Mouse (Mus musculus) spleen, embryonic (tissue): Measurements from ENCODE around the gene Atp6v0b.

Source experiments
- CTCF ChIA-PET: fragments of 350-600 bp; sonication (Branson Sonifier 250); formaldehyde crosslinking; loops from one replicate; lab custom pipeline; 2022; lab: Charles Lee

Atp6v0b gene

GRCm38 (mm10) chr4:117872471-117872886 is 14.7 kb downstream of the Atp6v0b start, which contains the start of gene Ccdc24:
Ccdc24 (minus strand) TSS chr4:117872557.
- CTCF ChIA-PET = no interaction called here

DNA sequence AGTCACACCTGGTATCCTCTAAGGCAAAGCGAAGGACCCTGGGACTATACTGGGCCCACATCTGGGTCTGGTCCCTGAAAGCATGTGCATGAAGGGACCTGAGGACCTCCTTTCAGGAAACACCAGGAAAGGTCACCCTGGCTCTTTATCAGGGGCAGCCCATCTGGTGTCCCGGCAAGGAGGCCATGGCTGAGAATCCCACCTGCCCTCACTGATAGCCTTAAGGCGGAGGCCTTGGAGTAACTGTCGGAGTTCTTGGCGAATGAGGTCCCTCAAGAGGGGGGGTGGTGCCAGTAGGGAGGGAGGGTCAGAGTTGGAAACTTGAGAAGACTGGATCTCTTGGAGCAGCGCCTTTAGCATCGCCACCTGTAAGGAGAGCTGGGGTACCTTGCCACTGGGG is 15.3 kb downstream of the Atp6v0b start:
- CTCF ChIA-PET = no interaction called here

DNA sequence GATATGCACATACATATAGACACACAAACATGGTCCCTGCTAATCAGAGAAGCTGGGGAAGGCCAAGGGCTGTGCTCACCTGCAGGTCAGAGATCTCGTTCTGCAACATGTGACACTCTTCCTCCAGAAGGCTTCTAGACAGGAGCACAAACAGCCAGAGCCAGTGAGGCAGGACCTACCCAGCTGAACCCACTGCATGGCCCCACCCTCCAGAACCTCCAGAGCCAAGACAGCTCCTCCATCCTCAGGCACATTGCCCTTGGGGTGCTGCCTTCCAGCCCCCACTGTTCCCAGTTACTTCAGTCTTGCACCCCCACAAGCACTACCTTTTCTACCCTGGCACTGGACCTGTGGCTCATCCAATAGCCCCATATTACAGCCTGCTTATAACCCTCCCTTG is 16.7 kb downstream of the Atp6v0b start:
- CTCF ChIA-PET = no interaction called here

GRCm38 (mm10) chr4:117869317-117869716 is 17.8 kb downstream of the Atp6v0b start:
- CTCF ChIA-PET = interaction anchor here (0.6 kb wide), 1 partner anchor 57 kb away, joined by 3 read pairs; no protein-coding TSS in a partner anchor

- CTCF ChIA-PET = no interaction called here
Observed at GRCm38 (mm10) chr4:117867823-117868222, 19.3 kb downstream of the Atp6v0b start.

DNA sequence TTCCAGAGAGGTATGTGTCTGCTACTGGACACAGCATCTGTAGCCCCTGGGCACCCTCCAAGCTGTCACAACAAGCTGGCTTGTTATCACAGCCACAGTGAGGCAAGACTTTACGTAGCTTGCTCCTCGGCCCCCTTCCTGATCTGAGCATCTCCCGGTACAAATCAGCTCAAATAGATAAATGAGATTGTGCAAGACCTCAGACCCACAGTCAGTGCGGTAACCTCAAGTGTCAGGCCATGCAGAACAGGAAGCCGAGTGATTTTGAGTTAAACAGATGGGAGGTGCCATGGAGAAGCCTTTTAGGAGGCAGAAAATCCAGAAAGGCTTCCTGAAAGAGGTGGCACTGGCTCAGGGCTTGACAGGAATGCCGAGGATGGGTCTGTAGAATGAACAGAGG is 20.1 kb downstream of the Atp6v0b start:
- CTCF ChIA-PET = interaction anchor here (0.5 to 0.7 kb wide), 2 partner anchors 158 to 541 kb away, joined by 3 to 4 read pairs; no protein-coding TSS in a partner anchor

DNA sequence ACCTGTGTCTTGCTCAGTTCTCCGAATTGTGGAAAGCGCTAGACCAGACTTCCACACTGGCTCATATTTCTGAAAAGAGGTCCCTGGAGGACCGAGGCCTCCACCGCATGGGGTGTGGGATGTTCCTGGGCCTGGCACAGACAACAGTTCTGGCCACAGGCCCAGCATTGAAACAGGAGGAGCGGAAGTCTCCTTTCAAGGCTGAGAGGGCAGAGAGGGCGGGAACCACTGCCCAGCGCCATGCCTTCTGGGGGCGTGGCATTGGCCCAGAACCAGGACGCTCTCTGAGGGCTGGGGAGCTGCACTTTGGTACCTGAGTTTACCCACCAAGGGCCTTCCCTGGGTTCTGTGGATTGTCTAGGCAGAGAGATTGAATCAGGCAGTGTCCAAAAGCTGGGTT is 21.1 kb downstream of the Atp6v0b start:
- CTCF ChIA-PET = no interaction called here

DNA sequence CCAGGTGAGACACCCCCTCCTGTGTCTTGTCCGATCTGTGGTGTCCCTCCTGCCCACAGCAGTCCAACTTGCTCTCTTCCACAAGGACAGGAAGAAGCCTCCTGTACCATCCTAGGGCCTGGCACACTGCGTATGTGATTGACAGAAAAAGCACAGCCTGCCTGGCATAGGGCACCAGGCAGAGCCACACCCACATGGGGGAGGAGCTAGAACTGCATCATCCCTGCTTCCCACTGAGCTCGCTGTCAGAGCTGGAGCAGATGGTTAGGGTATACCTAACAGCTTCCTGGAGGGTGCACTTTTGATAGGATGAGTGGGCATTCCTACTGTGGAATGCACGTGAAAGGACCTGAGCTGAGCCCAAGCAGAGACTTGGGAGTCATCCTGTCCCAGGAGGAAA is 24.3 kb downstream of the Atp6v0b start:
- CTCF ChIA-PET = no interaction called here

DNA sequence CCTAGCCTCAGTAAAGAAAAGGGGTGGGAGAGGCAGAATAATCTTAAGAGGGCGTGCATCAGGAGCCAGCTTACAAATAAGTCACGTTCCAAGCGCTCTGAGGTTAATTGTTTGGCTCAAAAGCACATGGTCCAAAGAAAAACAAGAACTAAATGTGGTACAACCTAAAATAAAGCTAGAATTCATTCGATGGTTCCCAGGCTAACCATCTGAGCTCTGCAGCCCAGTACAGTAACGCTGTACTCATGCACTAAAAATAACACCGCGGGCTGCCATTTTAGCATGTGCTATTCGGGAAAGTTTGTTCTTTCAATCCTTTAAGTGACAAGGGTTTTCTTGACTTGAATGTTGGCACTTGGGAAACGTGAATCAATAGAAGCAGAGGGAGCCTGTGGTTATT is 26.6 kb downstream of the Atp6v0b start:
- CTCF ChIA-PET = no interaction called here

DNA sequence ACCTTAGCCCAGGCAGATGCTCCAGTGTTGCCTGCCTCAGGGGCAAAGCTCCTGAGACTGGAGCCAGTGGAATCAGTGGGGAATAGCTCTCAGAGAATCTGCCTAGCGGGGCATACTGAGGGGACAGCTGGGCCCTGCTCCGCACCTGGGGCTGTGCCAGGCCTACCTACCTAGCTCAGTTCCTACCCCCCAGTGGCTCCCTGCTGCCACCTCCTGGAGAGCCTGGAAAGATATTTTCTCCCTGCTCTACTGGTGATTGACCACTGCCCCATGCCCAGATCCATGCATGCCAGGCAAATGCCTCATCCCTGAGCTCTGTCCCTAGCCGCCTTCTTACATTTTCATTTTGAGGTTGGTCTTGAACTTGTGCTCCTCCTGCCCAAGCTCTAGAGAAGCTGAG is 28.3 kb downstream of the Atp6v0b start:
- CTCF ChIA-PET = interaction anchor here (0.6 kb wide), 1 partner anchor 78 kb away, joined by 3 read pairs; no protein-coding TSS in a partner anchor

GRCm38 (mm10) chr4:117855146-117855545 is 32.0 kb downstream of the Atp6v0b start:
- CTCF ChIA-PET = no interaction called here

- CTCF ChIA-PET = no interaction called here
Observed at GRCm38 (mm10) chr4:117852152-117852868, 34.8 kb downstream of the Atp6v0b start.

DNA sequence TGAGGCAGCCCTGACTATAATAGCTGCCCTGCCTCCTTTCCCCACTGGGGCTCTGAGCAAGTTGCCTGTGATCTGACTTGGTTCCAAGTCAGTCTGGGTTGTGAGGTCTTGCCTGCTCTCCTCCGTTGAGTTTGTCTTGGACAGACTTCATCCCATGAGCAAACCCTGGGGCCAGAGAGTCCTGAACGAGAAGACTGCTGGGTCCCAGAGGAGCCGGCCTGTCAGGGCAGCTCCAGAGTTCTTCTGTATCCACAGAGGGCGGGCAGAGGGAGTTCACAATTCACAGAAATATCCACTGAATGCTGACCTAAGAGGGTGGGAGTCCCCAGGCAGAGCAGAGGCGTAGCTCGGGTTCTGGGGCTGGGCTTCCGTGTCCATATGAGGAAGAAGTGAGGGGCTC is 36.3 kb downstream of the Atp6v0b start:
- CTCF ChIA-PET = no interaction called here

- CTCF ChIA-PET = no interaction called here
Observed at GRCm38 (mm10) chr4:117850176-117850575, 37.0 kb downstream of the Atp6v0b start.

- CTCF ChIA-PET = no interaction called here
Observed at GRCm38 (mm10) chr4:117849506-117849905, 37.6 kb downstream of the Atp6v0b start.

GRCm38 (mm10) chr4:117849063-117849462 is 38.1 kb downstream of the Atp6v0b start:
- CTCF ChIA-PET = no interaction called here

- CTCF ChIA-PET = no interaction called here
Observed at GRCm38 (mm10) chr4:117847011-117847410, 40.1 kb downstream of the Atp6v0b start.

DNA sequence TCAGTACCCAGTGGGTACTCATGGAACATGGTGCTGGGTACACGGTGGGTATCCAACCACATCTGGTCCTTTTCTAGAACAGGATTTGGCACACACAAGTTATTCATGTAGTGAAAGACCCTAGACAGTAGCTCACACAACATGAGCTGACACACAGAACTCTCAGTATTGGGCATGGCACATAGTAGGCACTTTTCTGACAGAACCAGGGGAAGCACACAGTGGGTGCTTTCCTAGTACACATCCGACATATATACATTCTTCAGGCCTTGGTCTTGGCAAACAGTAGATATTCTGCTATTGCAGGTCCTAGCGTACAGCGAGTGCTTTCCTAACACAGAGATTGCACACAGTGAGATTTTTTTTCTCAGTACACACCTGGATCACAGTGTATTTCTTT is 40.9 kb downstream of the Atp6v0b start:
- CTCF ChIA-PET = no interaction called here

DNA sequence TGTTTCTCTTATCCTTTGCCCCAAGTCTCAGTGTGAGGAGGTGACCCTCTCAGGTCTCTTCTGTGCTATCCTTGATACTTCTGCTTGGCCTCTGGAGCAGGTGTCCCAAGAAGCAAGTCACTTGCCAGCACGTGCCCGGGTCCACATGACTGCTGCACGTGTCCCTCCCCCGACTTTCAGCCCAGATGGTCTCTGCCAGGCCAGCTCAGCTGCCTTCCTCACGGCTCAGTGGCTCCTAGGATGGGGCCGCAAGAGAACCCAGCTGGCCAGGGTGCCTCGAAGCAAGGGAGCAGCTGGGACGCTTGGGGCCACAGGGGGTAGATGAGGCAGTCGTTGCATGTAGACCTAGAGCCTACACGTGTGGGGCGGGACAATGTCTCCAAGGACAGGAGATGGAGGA is 41.8 kb downstream of the Atp6v0b start:
- CTCF ChIA-PET = no interaction called here

DNA sequence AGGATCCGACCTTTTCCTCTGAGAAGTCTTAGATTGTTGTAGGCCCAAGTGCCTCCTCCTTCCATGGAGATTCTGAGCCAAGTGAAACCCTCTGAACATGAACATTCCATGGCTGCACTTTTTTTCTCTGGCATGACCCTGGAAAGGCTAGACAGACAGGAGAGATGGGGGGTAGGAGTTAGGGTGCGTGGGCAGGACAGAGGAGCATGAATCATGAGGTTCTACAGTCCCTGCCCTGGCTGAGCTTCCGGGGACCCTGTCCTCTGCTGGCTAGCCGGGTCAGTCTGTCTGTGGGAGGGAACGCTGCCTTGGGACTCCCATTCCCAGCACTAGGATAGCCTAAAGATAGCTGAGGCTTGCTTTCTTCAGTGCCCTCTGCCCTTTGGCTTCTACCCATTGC is 42.7 kb downstream of the Atp6v0b start:
- CTCF ChIA-PET = no interaction called here

DNA sequence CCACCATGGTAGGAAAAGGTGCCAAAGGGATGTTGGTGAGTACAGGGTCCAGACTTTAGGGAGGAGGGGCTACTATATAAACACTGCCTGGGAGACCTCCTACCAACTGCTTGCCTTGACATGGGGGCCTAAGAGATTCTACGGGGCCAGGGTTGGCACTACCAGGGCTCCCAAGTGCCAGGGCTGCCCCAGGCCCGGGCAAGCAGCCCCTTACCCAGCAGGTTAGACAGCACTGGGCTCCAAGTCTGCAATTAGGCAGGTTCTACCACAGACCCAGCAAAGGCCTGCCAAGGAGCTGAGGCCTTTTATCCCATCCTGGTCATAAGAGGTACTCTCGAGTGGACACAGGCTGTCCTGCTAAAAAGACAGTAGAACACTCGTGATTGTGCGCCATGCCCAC is 44.0 kb downstream of the Atp6v0b start:
- CTCF ChIA-PET = no interaction called here

DNA sequence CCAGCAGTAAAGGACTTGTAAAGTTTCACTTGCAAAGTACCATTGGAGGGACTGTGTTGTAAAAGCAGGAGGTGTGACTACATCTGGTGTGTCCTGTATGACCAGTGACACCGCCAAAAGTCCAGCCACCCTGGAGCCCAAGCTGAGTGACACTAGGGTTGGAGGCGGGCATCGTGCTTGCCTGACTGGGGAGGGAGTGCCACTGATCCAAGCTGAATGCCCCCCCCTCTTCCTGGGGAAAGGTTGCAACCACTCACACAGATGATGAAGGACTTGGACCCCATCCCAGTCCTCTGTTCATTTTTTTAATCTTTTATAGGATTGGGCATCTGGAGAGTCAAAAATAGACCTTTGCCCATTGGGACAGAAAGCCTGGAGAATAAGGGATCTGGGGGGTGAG is 45.6 kb downstream of the Atp6v0b start:
- CTCF ChIA-PET = no interaction called here

GRCm38 (mm10) chr4:117840821-117841220 is 46.3 kb downstream of the Atp6v0b start:
- CTCF ChIA-PET = no interaction called here

- CTCF ChIA-PET = interaction anchor here (0.7 kb wide), 1 partner anchor 24 kb away, joined by 16 read pairs; no protein-coding TSS in a partner anchor
Observed at GRCm38 (mm10) chr4:117839366-117839765, 47.8 kb downstream of the Atp6v0b start.
